Mouse (Mus musculus): ENCODE results near the gene 1810009A15Rik. TPM values are rescaled to one million over a fixed set of nuclear protein-coding genes. Genes with fewer than 3 reads are reported as not detected.
"Not testable (repeated sequence)": the region's sequence is repeated elsewhere in the genome, so short reads cannot be mapped to it uniquely, and the experiment has no call there.

The 1810009A15Rik gene
- total and polyA plus RNA-seq, 3 experiments: 184 to 189 TPM; not detected in 1

GRCm38 (mm10) chr19:8897211-8897864, 8.7 kb downstream of the 1810009A15Rik start:
- Histone ChIP-seq H3K27ac (ENCODE audit: control insufficient read depth, low read depth, low read length) (peak overlapping the region; percentile 96), H3K79me2 (ENCODE audit: control insufficient read depth, insufficient read depth, low read length, poor library complexity) (peaks cover 51% of the 10 kb centered on the region), H3K4me1 (ENCODE audit: control insufficient read depth in 1 of 2, insufficient read depth in 2 of 2, low read length in 2 of 2) (peaks cover 5 to 21% of the 10 kb centered on the region in 2 experiments; a peak in 3 of 4 replicates), H3K9ac (ENCODE audit: control insufficient read depth, low read depth, low read length, poor library complexity, severe bottlenecking) (peak overlapping the region; percentile 81), H3K36me3 (ENCODE audit: control insufficient read depth in 1 of 2, insufficient read depth in 2 of 2, low read length in 2 of 2) (peaks cover 0 to 32% of the 10 kb centered on the region in 2 experiments; a peak in 2 of 4 replicates), H3K4me3 (ENCODE audit: control insufficient read depth in 1 of 2, insufficient read depth in 1 of 2, low read depth in 2 of 2, low read length in 2 of 2) (peak overlapping the region; percentile 14 to 48)
- DNase-seq (ENCODE audit: low read depth, low spot score): peak; percentile 76
- TF ChIP-seq UBTF (IDR thresholded peaks at IDR 0.05; ENCODE audit: borderline replicate concordance, insufficient read depth, low read depth, low read length): 0 out of 2 replicates have a peak, but pooled peaks have one; percentile 44
- peak; percentile 16; the same call in 1 of the 2 replicates for TF ChIP-seq MAX (IDR thresholded peaks at IDR 0.05; ENCODE audit: low read length)
- TF ChIP-seq ELF1 (IDR thresholded peaks at IDR 0.05; ENCODE audit: low read depth, low read length): 0 out of 2 replicates have a peak, but pooled peaks have one; percentile 38
- TF ChIP-seq POLR2A (IDR thresholded peaks at IDR 0.05; ENCODE audit: control insufficient read depth in 1 of 2, insufficient read depth in 1 of 2, low read depth in 1 of 2, low read length in 2 of 2, poor library complexity in 1 of 2): 0 out of 4 replicates have a peak, but pooled peaks of 1 of the 2 experiments have one; percentile 34
- not testable (repeated sequence) for H3K27me3 ChIP-seq (ENCODE audit: control insufficient read depth in 1 of 2, insufficient read depth in 2 of 2, low read length in 2 of 2); H3K9me3 ChIP-seq (replicated peaks; ENCODE audit: insufficient read depth, low read length)

GRCm38 (mm10) chr19:8897865-8898495, 9.3 kb downstream of the 1810009A15Rik start, which contains the start of gene Ganab:
Gene Ganab (plus strand): TSS chr19:8898071.
- Histone ChIP-seq H3K9ac (ENCODE audit: control insufficient read depth, low read depth, low read length, poor library complexity, severe bottlenecking) (peak within 1 kb of the TSS; percentile 96), H3K9me3 (replicated peaks; ENCODE audit: insufficient read depth, low read length) (no peaks in the 10 kb centered on the region), H3K36me3 (ENCODE audit: control insufficient read depth in 1 of 2, insufficient read depth in 2 of 2, low read length in 2 of 2) (peaks cover under 1 to 32% of the 10 kb centered on the region in 2 experiments; a peak in 2 of 4 replicates), H3K4me3 (ENCODE audit: control insufficient read depth in 1 of 2, insufficient read depth in 1 of 2, low read depth in 2 of 2, low read length in 2 of 2) (peak within 1 kb of the TSS; percentile 75 to 79), H3K27ac (ENCODE audit: control insufficient read depth, low read depth, low read length) (peak within 1 kb of the TSS; percentile 96), H3K4me1 (ENCODE audit: control insufficient read depth in 1 of 2, insufficient read depth in 2 of 2, low read length in 2 of 2) (peaks cover 5 to 21% of the 10 kb centered on the region in 2 experiments; a peak in 3 of 4 replicates), H3K79me2 (ENCODE audit: control insufficient read depth, insufficient read depth, low read length, poor library complexity) (peaks cover 50% of the 10 kb centered on the region), H3K27me3 (ENCODE audit: control insufficient read depth in 1 of 2, insufficient read depth in 2 of 2, low read length in 2 of 2) (no peaks in the 10 kb centered on the region)
- DNase-seq (ENCODE audit: low read depth, low spot score): peak; percentile 98
- TF ChIP-seq TAL1 (IDR thresholded peaks at IDR 0.05; ENCODE audit: low read length) (no peak), ELF1 (IDR thresholded peaks at IDR 0.05; ENCODE audit: low read depth, low read length) (peak; percentile 76), KAT2A (conservative IDR thresholded peaks at IDR 0.05; ENCODE audit: low read depth, low read length) (peak; percentile 67; the same call in 1 of the 2 replicates), ZKSCAN1 (IDR thresholded peaks at IDR 0.05; ENCODE audit: low read depth, low read length) (no peak), ETS1 (IDR thresholded peaks at IDR 0.05; ENCODE audit: low read depth, low read length) (peak; percentile 30; the same call in 1 of the 2 replicates), CHD2 (IDR thresholded peaks at IDR 0.05; ENCODE audit: low read length) (no peak), E2F4 (IDR thresholded peaks at IDR 0.05; ENCODE audit: borderline replicate concordance, low read depth, low read length) (0 out of 2 replicates have a peak, but pooled peaks have one; percentile 35), MYB (IDR thresholded peaks at IDR 0.05; ENCODE audit: low read depth, low read length) (no peak), MAX (IDR thresholded peaks at IDR 0.05; ENCODE audit: low read length) (0 out of 2 replicates have a peak, but pooled peaks have one; percentile 57), POLR2AphosphoS5 (IDR thresholded peaks at IDR 0.05; ENCODE audit: borderline replicate concordance, low read depth, low read length) (no peak), EP300 (IDR thresholded peaks at IDR 0.05; ENCODE audit: low read depth in 1 of 2, low read length in 2 of 2) (no peak), RCOR1 (IDR thresholded peaks at IDR 0.05; ENCODE audit: low read depth, low read length) (no peak), TBP (IDR thresholded peaks at IDR 0.05; ENCODE audit: low read depth, low read length) (peak; percentile 83), TCF12 (IDR thresholded peaks at IDR 0.05; ENCODE audit: low read depth, low read length) (peak; percentile 75), CHD1 (IDR thresholded peaks at IDR 0.05; ENCODE audit: low read depth, low read length) (no peak), BHLHE40 (IDR thresholded peaks at IDR 0.05; ENCODE audit: borderline replicate concordance, low read depth, low read length) (no peak), NELFE (IDR thresholded peaks at IDR 0.05; ENCODE audit: low read depth, low read length) (peak; percentile 80), POLR2AphosphoS2 (IDR thresholded peaks at IDR 0.05; ENCODE audit: low read length) (peak; percentile 97), CTCF (IDR thresholded peaks at IDR 0.05 in 2 of 3, conservative IDR thresholded peaks at IDR 0.05 in 1 of 3; ENCODE audit: control insufficient read depth in 1 of 3, insufficient read depth in 1 of 3, low read depth in 2 of 3, low read length in 3 of 3, poor library complexity in 1 of 3, severe bottlenecking in 1 of 3) (no peak), SIN3A (IDR thresholded peaks at IDR 0.05; ENCODE audit: low read length) (peak; percentile 72), USF1 (IDR thresholded peaks at IDR 0.05; ENCODE audit: low read depth, low read length) (0 out of 2 replicates have a peak, but pooled peaks have one; percentile 16), SMC3 (IDR thresholded peaks at IDR 0.05; ENCODE audit: low read depth, low read length) (no peak), MYC (IDR thresholded peaks at IDR 0.05; ENCODE audit: low read depth, low read length) (peak; percentile 31; the same call in 1 of the 2 replicates), JUND (IDR thresholded peaks at IDR 0.05; ENCODE audit: low read depth, low read length) (no peak), ZMIZ1 (IDR thresholded peaks at IDR 0.05; ENCODE audit: low read depth, low read length) (peak; percentile 78; the same call in 1 of the 2 replicates), ZNF384 (IDR thresholded peaks at IDR 0.05; ENCODE audit: low read depth, low read length) (no peak), UBTF (IDR thresholded peaks at IDR 0.05; ENCODE audit: borderline replicate concordance, insufficient read depth, low read depth, low read length) (no peak), MXI1 (IDR thresholded peaks at IDR 0.05; ENCODE audit: low read depth, low read length) (no peak)
